Mouse (Mus musculus) forebrain, embryonic 11.5 days (tissue): ENCODE measurements around the gene Grin3b. TPM values are rescaled to one million over a fixed set of nuclear protein-coding genes. Genes with fewer than 3 reads are reported as not detected.

Experiments used
- ATAC-seq: fragments of 200-750 bp; cut with Nextera tagmentation; replicated peaks from 2 replicates; pipeline ENCODE4 v1.8.0; 2017; ENCODE audit warnings: moderate TSS enrichment; ENCODE audit not compliant: low FRiP score
- DNase-seq: peaks from one replicate; pipeline ENCODE4 v3.0.0-alpha.2; 2017; ENCODE audit warnings: low spot score
- H3K27ac ChIP-seq: fragments of 300-500 bp; sonication (generic); 2 replicates; pipeline ENCODE4 v1.5.1; 2014; ENCODE audit warnings: low read depth, low read length
- H3K27me3 ChIP-seq: fragments of 300-500 bp; sonication (generic); 2 replicates; pipeline ENCODE4 v1.6.1; 2014; ENCODE audit warnings: mild to moderate bottlenecking, low read length, mixed read lengths; ENCODE audit not compliant: control insufficient read depth, insufficient read depth
- H3K36me3 ChIP-seq: fragments of 300-500 bp; sonication (generic); 2 replicates; pipeline ENCODE4 v1.6.1; 2014; ENCODE audit warnings: mild to moderate bottlenecking, low read length, moderate library complexity, mixed read lengths; ENCODE audit not compliant: control insufficient read depth, insufficient read depth
- H3K4me1 ChIP-seq: fragments of 300-500 bp; sonication (generic); replicated peaks from 2 replicates; pipeline ENCODE4 v1.6.1; 2014; ENCODE audit warnings: low read length, mixed read lengths; ENCODE audit not compliant: control insufficient read depth, insufficient read depth
- H3K4me2 ChIP-seq: fragments of 300-500 bp; sonication (generic); 2 replicates; pipeline ENCODE4 v1.6.1; 2014; ENCODE audit warnings: low read depth, mild to moderate bottlenecking, low read length, moderate library complexity, mixed read lengths; ENCODE audit not compliant: severe bottlenecking
- H3K4me3 ChIP-seq: fragments of 300-500 bp; sonication (generic); 2 replicates; pipeline ENCODE4 v1.5.1; 2014; ENCODE audit warnings: low read depth, low read length
- H3K9ac ChIP-seq: fragments of 300-500 bp; sonication (generic); 2 replicates; pipeline ENCODE4 v1.6.1; 2014; ENCODE audit warnings: low read length
- H3K9me3 ChIP-seq: fragments of 300-500 bp; sonication (generic); 2 replicates; pipeline ENCODE4 v1.6.1; 2016; ENCODE audit warnings: low read length, mixed read lengths; ENCODE audit not compliant: control insufficient read depth
- WGBS: fragments of 180-500 bp; shearing (Covaris S2); extraction: QIAGEN DNeasy Blood & Tissue Kit; methylation state at CpG from one replicate; pipeline ENCODE4 v1.1.7; 2014; 5-methylcytosine and 5-hydroxymethylcytosine counted together
- polyA plus RNA-seq: library from polyadenylated mRNA; unstranded; fragments of >200 nt; fragmentation: Nextera tagmentation; extraction: Ambion mirVana; gene quantifications from 2 replicates; pipeline ENCODE4 v1.2.1, GENCODE M21; 2014

The Grin3b gene
- polyA plus RNA-seq, 1 experiment from 2014 or later: 0.29 TPM

- Histone ChIP-seq H3K9ac (no peak overlapping the region; the same call in 1 of the 2 replicates), H3K4me1 (peaks cover 21% of the 10 kb centered on the region), H3K36me3 (no peaks in the 10 kb centered on the region), H3K4me3 (no peak overlapping the region), H3K9me3 (peaks cover 4% of the 10 kb centered on the region; the same call in 1 of the 2 replicates), H3K4me2 (0 out of 2 replicates have a peak overlapping the region, but pooled peaks have one; percentile 12), H3K27me3 (peaks cover 30% of the 10 kb centered on the region), H3K27ac (no peak overlapping the region)
- DNase-seq (peak; percentile 93), ATAC-seq (no peak)
- WGBS: 6% methylated on average over 11 of the region's 11 CpGs
These were observed 16.4 kb downstream of the Grin3b start for GRCm38 (mm10) chr10:79986963-79987362.

GRCm38 (mm10) chr10:79987771-79988505, 17.4 kb downstream of the Grin3b start:
- H3K9me3 ChIP-seq: peaks cover 4% of the 10 kb centered on the region; the same call in 1 of the 2 replicates
- H3K4me1 ChIP-seq: peaks cover 15% of the 10 kb centered on the region
- H3K9ac ChIP-seq: peak overlapping the region; percentile 47
- H3K27me3 ChIP-seq: peaks cover 30% of the 10 kb centered on the region
- H3K27ac ChIP-seq: no peak overlapping the region
- H3K4me3 ChIP-seq: peak overlapping the region; percentile 39
- ATAC-seq (no peak), DNase-seq (no peak)
- WGBS: 10% methylated on average over 27 of the region's 27 CpGs
- no peaks in the 10 kb centered on the region for H3K36me3 ChIP-seq
- peak overlapping the region; percentile 51 for H3K4me2 ChIP-seq

DNA sequence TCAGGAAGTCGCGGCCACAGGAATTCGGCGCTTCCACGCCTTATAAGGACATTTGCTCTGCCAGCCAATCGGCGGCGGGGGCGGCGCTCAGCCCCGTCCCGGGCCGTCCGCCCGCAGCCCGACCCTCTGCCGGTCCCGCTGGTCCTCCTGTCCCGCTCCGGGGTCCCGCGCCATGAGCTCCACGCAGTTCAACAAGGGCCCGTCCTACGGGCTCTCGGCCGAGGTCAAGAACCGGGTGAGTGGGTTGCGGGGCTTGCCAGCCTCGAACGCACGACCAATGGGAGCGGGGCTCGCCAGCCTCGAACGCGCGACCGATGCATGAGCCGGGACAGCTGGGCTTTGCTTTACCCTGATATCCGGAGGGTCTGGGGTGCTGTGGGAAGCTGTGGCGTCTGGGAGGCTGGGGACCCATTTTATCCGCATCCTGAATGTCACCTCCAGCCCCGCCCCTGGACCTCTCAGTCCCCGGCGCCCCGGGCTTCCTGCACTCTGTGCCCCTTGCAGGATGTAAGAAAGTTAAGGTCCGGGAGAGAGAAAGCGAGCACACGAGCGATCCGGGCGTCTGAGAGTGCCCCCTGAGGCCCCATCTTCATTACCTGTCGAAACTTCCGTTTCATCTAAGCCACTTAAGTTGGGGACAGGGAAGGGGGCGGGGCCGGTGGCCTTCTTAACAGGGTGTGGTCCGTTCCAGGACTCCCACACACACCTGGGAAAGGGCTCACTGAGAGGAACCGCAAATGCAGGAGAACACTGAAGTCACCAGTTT, 18.2 kb downstream of the Grin3b start, which contains the start of gene Cnn2:
Gene Cnn2, plus strand, starts transcription at position 79 of the 766 bp plus-strand sequence.
- Histone ChIP-seq H3K4me1 (peaks cover 8% of the 10 kb centered on the region; the same call in 1 of the 2 replicates), H3K4me2 (peak within 1 kb of the TSS; percentile 51), H3K9me3 (peaks cover 4% of the 10 kb centered on the region; the same call in 1 of the 2 replicates), H3K27me3 (peaks cover 30% of the 10 kb centered on the region), H3K4me3 (peak within 1 kb of the TSS; percentile 39), H3K27ac (no peak within 1 kb of the TSS; the same call in 1 of the 2 replicates), H3K36me3 (no peaks in the 10 kb centered on the region), H3K9ac (peak within 1 kb of the TSS; percentile 47)
- 1% methylated on average over 59 of the region's 59 CpGs for WGBS
- ATAC-seq (no peak), DNase-seq (peak; percentile 74)

DNA sequence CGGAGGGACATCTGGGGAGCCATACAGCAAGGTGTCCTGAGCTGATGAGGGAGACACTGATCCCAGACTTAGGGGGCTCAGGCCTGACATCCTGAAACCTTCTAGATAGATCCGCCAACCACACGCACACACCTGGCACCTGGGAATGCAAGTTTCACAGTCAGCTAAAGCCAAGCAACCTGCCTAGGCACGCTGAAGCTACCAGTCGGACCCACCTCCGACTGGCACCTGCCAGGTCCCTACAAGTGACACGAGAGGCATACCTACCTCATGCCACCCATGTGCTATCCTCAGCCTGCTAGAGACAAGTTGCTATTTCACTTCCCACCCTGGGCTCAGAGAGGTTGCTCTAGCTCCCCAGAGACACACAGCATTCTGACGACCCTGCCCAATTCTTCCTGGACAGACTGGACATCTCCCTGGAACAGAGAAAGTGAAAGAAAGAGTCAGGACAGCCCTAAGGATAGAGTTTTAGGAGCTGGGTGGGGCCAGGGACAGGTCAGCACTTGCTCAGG, 18.8 kb downstream of the Grin3b start:
- peak overlapping the region; percentile 39 for H3K4me3 ChIP-seq
- WGBS: 39% methylated on average over 8 of the region's 8 CpGs
- DNase-seq: no peak
- peak overlapping the region; percentile 51; the same call in 1 of the 2 replicates for H3K4me2 ChIP-seq
- H3K27me3 ChIP-seq: peaks cover 30% of the 10 kb centered on the region
- H3K27ac ChIP-seq: no peak overlapping the region
- peaks cover 8% of the 10 kb centered on the region; the same call in 1 of the 2 replicates for H3K4me1 ChIP-seq
- ATAC-seq: no peak
- H3K9ac ChIP-seq: no peak overlapping the region
- H3K9me3 ChIP-seq: peaks cover 4% of the 10 kb centered on the region; the same call in 1 of the 2 replicates
- no peaks in the 10 kb centered on the region for H3K36me3 ChIP-seq

- Histone ChIP-seq H3K27ac (no peak overlapping the region), H3K4me3 (peak overlapping the region; percentile 39; the same call in 1 of the 2 replicates), H3K9me3 (peaks cover 4% of the 10 kb centered on the region; the same call in 1 of the 2 replicates), H3K4me2 (no peak overlapping the region; the same call in 1 of the 2 replicates), H3K4me1 (peaks cover 8% of the 10 kb centered on the region; the same call in 1 of the 2 replicates), H3K27me3 (peaks cover 30% of the 10 kb centered on the region), H3K36me3 (no peaks in the 10 kb centered on the region), H3K9ac (no peak overlapping the region)
- 9% methylated on average over 14 of the region's 15 CpGs for WGBS
- no peak for ATAC-seq
- peak; percentile 72 for DNase-seq
These were observed 19.4 kb downstream of the Grin3b start for GRCm38 (mm10) chr10:79989870-79990269.

- no peak for DNase-seq
- Histone ChIP-seq H3K9ac (no peak overlapping the region), H3K27me3 (peaks cover 30% of the 10 kb centered on the region), H3K4me1 (peaks cover 6% of the 10 kb centered on the region; the same call in 1 of the 2 replicates), H3K4me2 (no peak overlapping the region), H3K9me3 (peaks cover 4% of the 10 kb centered on the region; the same call in 1 of the 2 replicates), H3K4me3 (no peak overlapping the region), H3K36me3 (no peaks in the 10 kb centered on the region), H3K27ac (no peak overlapping the region)
- WGBS: 61% methylated on average over 12 of the region's 12 CpGs
- ATAC-seq: no peak
These were observed 20.6 kb downstream of the Grin3b start for GRCm38 (mm10) chr10:79991099-79991498.

DNA sequence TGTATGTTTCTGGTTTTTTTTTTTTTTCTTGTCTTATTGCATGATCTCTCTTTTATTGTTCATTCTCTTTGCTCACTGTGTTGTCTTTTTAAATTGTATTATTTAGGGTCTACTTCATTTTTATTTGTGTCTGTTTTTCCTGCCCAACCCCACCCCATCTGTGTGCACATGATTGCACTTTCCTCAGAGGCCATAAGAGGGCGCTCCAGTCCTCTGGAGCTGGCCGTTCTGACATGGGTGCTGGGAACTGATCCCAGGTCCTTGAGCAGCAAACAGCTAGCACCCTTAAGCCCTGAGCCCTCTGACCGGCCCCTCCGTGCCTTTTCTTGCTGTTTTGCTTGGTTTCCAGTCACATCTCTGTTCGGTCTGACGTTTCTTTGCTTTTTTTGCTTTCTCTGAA, 21.0 kb downstream of the Grin3b start:
- no peak overlapping the region for H3K4me3 ChIP-seq

More for the DNA sequence above, 21.0 kb downstream of the Grin3b start:
- Histone ChIP-seq H3K9ac (no peak overlapping the region), H3K36me3 (no peaks in the 10 kb centered on the region), H3K4me2 (no peak overlapping the region), H3K27me3 (peaks cover 30% of the 10 kb centered on the region), H3K27ac (no peak overlapping the region), H3K4me1 (peaks cover 4% of the 10 kb centered on the region; the same call in 1 of the 2 replicates), H3K9me3 (peaks cover 4% of the 10 kb centered on the region; the same call in 1 of the 2 replicates)
- no peak for ATAC-seq
- no peak for DNase-seq
- WGBS: 87% methylated on average over 6 of the region's 6 CpGs
